Mouse (Mus musculus) liver, embryonic 15.5 days (tissue): ENCODE data around the gene Nudt14. TPM values are rescaled to one million over a fixed set of nuclear protein-coding genes. Genes with fewer than 3 reads are reported as not detected.

Experiments
- ATAC-seq: fragments of 200-750 bp; cut with Nextera tagmentation; 2 replicates; pipeline ENCODE4 v1.8.0; 2017; ENCODE audit warnings: moderate number of reproducible peaks, mild to moderate bottlenecking, moderate library complexity; ENCODE audit not compliant: insufficient read depth
- H3K27ac ChIP-seq: fragments of 300-500 bp; sonication (generic); replicated peaks from 2 replicates; pipeline ENCODE4 v1.5.1; 2015; ENCODE audit warnings: mild to moderate bottlenecking, inconsistent platforms
- H3K27me3 ChIP-seq: fragments of 300-500 bp; sonication (generic); 2 replicates; pipeline ENCODE4 v1.6.1; 2015; ENCODE audit warnings: mild to moderate bottlenecking, inconsistent platforms
- H3K36me3 ChIP-seq: fragments of 300-500 bp; sonication (generic); replicated peaks from 2 replicates; pipeline ENCODE4 v1.6.1; 2015; ENCODE audit warnings: moderate library complexity, mild to moderate bottlenecking, inconsistent platforms
- H3K4me1 ChIP-seq: fragments of 300-500 bp; sonication (generic); replicated peaks from 2 replicates; pipeline ENCODE4 v1.6.1; 2015; ENCODE audit warnings: inconsistent platforms
- H3K4me2 ChIP-seq: fragments of 300-500 bp; sonication (generic); 2 replicates; pipeline ENCODE4 v1.6.1; 2015; ENCODE audit warnings: moderate library complexity, mild to moderate bottlenecking, inconsistent platforms
- H3K4me3 ChIP-seq: fragments of 300-500 bp; sonication (generic); replicated peaks from 2 replicates; pipeline ENCODE4 v1.5.1; 2015; ENCODE audit warnings: mild to moderate bottlenecking, inconsistent platforms
- H3K9ac ChIP-seq: fragments of 300-500 bp; sonication (generic); 2 replicates; pipeline ENCODE4 v1.6.1; 2015; ENCODE audit warnings: moderate library complexity, mild to moderate bottlenecking, inconsistent platforms
- H3K9me3 ChIP-seq: fragments of 300-500 bp; sonication (generic); replicated peaks from 2 replicates; pipeline ENCODE4 v1.6.1; 2016; ENCODE audit warnings: inconsistent platforms
- WGBS: fragments of 180-500 bp; shearing (Covaris S2); methylation state at CpG from one replicate; pipeline ENCODE4 v1.1.7; 2015; ENCODE audit warnings: mixed read lengths; ENCODE audit not compliant: insufficient replicate concordance; 5-methylcytosine and 5-hydroxymethylcytosine counted together
- polyA plus RNA-seq: library from polyadenylated mRNA; unstranded; fragments of >200 nt; fragmentation: Nextera tagmentation; extraction: Ambion mirVana; gene quantifications from 2 replicates; pipeline ENCODE4 v1.2.1, GENCODE M21; 2015

Nudt14 gene
- polyA plus RNA-seq, 1 experiment from 2014 or later = 14.3 TPM

DNA sequence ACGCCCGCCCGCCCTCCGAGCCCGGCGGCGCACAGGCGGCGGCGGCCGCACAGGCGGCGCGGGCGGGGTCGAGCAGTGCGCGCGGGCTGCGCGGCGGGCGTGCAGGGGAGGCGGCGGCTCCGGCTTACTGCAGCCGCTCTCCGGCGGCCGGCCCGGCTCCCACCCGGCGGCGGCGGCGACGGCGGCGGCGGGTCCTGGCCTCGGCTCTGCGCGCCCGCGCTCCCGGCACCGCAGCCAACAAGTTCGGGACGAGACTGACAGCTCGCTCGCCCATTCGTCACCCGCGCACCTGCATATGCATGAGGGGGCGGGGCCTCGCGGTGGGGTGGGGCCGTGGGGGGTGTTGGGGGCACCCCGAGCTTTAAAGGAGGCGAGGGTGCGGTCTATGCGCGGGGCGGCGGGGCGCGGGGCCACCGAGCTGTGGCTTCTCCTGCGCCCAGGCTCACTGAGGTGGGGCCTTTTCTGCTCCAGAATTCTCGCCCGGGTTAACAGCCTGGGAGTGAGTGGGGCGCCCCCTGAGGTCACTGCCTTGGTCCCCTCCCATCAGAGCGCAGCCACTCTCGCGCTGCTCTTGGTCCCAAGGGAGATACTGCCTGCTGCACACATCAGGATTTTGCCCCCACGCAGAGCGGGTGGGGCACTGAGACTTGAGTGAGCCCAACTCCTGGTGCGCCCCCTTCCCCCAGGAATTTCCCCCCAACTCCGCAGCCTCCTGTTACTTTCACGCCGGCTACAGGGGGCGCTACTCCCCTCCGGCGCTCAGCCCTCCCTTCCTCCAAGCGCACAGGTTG, 12.2 kb downstream of the Nudt14 start, which contains the start of gene Jag2:
Gene Jag2, minus strand, starts transcription at position 215 of the 791 bp plus-strand sequence.
- 1% methylated on average over 77 of the region's 85 CpGs for WGBS
- Histone ChIP-seq H3K4me3 (peak within 1 kb of the TSS; percentile 47), H3K27me3 (peaks cover 86% of the 10 kb centered on the region), H3K9ac (no peak within 1 kb of the TSS), H3K4me2 (peak within 1 kb of the TSS; percentile 67), H3K9me3 (no peaks in the 10 kb centered on the region), H3K4me1 (peaks cover 16% of the 10 kb centered on the region), H3K36me3 (no peaks in the 10 kb centered on the region), H3K27ac (no peak within 1 kb of the TSS)
- peak; percentile 32 for ATAC-seq

DNA sequence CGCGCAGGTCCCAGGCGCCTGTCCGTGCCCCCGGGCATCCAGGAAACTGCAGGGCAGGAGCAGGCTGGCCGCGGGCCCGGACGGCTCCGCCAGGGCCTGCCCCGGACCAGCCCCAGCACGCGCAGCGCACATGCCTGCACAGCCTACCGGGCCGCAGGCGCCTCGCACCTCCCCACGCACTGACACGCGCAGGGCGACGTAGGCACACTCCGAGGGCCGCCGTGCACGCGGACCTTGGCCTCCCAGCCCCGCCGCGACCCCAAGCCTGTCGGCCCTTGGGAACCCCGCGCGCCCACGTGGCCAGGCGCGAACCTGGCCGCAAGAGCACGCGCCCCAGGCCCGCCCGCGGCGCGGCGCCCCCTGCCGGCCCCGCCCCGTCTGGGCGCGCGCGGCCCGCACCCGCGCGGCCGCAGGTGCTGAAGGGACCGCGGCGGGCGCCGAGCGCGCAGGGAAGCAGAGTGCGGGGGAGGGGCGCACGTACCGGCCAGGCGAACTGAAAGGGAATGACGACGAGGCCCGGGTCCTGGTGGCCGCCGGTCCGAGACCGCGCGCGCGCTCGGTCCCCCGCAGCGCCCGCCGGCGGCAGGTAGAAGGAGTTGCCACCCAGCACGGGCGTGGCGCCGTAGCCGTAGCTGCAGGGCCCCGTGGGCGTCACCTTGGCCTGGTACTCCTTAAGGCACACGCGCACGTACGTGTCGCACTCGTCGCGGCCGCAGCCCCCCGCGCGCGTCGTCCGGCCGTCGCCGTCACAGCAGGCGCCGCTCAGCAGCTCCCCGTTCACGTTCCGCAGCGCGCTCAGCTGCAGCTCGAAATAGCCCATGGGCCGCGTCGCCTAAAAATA, 13.3 kb downstream of the Nudt14 start:
- no peak overlapping the region for H3K27ac ChIP-seq
- H3K9ac ChIP-seq = no peak overlapping the region
- no peaks in the 10 kb centered on the region for H3K36me3 ChIP-seq
- no peak for ATAC-seq
- H3K4me1 ChIP-seq = peaks cover 16% of the 10 kb centered on the region
- H3K4me2 ChIP-seq = peak overlapping the region; percentile 67
- WGBS = 3% methylated on average over 120 of the region's 124 CpGs
- no peaks in the 10 kb centered on the region for H3K9me3 ChIP-seq
- H3K27me3 ChIP-seq = peaks cover 88% of the 10 kb centered on the region
- H3K4me3 ChIP-seq = peak overlapping the region; percentile 47

DNA sequence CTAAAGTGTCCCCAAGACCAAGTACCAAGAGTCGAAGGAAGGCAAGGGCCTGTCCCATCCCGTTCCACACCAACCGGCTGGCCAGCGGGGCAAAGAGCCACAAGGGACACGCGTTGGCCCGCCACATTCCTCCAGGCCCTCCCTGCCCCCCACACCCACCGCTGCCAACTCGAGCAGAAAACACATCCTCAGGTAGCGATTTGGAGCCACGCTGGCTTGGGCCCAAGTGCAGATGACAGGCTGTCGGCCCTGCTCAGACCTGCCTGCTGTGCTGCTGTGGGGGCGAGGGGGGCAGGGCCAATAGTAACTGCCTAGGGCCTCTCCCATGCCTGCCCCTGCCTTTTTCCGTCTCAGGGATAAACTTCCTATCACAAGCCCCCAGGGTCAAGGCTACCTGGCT, 14.7 kb downstream of the Nudt14 start:
- no peak overlapping the region for H3K9ac ChIP-seq
- peaks cover 76% of the 10 kb centered on the region for H3K27me3 ChIP-seq
- H3K27ac ChIP-seq = no peak overlapping the region
- no peaks in the 10 kb centered on the region for H3K36me3 ChIP-seq
- no peak overlapping the region for H3K4me2 ChIP-seq
- WGBS = 76% methylated on average over 14 of the region's 14 CpGs
- H3K4me1 ChIP-seq = peaks cover 16% of the 10 kb centered on the region
- no peak for ATAC-seq
- no peaks in the 10 kb centered on the region for H3K9me3 ChIP-seq
- H3K4me3 ChIP-seq = no peak overlapping the region

DNA sequence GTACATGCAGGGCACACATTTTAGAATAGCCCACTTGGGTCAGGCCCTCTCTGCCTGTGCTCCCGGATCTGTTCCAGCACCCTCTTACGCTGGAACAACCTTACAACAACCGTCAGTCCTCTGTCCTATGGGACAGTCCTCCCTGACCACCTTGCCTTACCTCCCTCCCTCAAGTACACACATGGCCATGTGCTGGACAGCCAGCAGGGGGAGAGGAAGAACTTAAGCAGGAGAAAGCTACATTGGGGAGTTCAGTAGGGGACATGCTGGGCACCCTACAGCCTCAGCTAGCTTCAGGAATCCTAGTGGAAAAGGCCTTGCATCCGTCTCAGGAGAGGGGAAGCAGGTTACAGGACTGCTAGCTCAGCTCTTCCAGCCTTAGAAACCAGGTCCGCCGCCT, 16.0 kb downstream of the Nudt14 start:
- Histone ChIP-seq H3K9ac (no peak overlapping the region), H3K27ac (no peak overlapping the region), H3K27me3 (peaks cover 63% of the 10 kb centered on the region), H3K9me3 (no peaks in the 10 kb centered on the region), H3K36me3 (no peaks in the 10 kb centered on the region), H3K4me2 (no peak overlapping the region), H3K4me1 (peaks cover 16% of the 10 kb centered on the region), H3K4me3 (no peak overlapping the region)
- 84% methylated on average over 6 of the region's 6 CpGs for WGBS
- no peak for ATAC-seq

DNA sequence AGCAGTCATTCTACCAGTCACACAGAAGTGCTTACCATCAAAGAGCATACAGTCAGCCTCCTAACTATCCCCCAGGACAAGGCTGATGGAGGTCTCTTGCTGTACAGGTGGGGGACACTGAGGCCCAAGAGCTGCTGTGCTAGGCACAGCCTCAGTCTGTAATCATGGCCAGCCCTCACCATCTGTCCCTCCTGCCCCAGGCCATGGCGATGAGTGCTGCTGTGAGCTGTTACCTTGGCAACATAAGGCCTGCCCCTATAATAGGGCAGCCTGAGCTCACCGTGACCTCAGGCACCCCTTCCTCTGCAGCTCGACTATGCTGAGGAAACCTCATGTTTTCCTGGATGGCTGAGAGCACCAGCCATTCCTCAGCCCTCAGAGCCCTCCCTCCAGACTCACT, 19.4 kb downstream of the Nudt14 start:
- Histone ChIP-seq H3K4me3 (no peak overlapping the region), H3K9me3 (no peaks in the 10 kb centered on the region), H3K4me1 (no peaks in the 10 kb centered on the region), H3K36me3 (no peaks in the 10 kb centered on the region), H3K4me2 (no peak overlapping the region), H3K9ac (no peak overlapping the region), H3K27ac (no peak overlapping the region), H3K27me3 (peaks cover 34% of the 10 kb centered on the region)
- 40% methylated on average over 3 of the region's 3 CpGs for WGBS
- no peak for ATAC-seq

DNA sequence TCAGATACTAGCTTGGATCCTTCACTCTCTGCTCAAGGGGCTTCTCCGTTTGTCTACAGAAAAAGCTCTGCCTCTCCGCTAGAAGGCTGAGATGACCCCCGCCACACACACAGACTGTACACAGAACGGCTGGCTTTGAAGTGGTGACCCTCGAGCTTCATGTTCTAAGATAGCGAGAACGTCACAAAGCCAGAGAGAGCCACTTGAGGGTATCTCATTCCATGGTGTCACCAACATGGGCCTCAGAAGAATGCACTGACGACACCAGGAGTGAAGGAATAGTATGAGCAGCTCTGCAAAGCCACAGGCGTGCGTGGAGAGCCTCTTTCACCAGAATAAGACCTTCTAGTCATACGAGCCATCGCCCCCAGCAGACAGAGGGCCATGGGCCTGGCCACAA, 20.4 kb downstream of the Nudt14 start:
- no peaks in the 10 kb centered on the region for H3K36me3 ChIP-seq
- H3K4me2 ChIP-seq = no peak overlapping the region
- peaks cover 24% of the 10 kb centered on the region for H3K27me3 ChIP-seq
- no peaks in the 10 kb centered on the region for H3K4me1 ChIP-seq
- ATAC-seq = no peak
- H3K27ac ChIP-seq = no peak overlapping the region
- WGBS = 75% methylated on average over 12 of the region's 12 CpGs
- no peak overlapping the region for H3K4me3 ChIP-seq
- no peak overlapping the region for H3K9ac ChIP-seq
- H3K9me3 ChIP-seq = no peaks in the 10 kb centered on the region

DNA sequence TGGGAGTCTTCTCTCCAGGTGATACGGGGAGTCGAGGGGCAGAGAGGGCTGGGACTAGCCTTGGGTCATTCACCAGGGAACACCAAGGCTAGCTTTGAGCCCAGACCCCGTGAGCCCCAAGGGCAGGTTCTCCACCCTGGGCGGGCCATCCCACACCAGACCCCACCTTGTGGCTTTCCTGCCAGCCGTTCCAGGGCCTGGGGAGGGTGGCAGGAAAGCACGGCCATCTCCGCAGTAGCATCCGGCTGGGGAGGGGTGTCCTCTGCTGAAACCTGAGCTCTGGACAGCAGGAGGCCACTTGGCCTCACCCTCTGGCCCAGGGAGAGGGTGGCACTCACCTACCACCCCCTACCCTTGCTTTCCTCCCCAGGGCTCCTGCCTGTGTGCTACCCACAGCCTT, 24.0 kb downstream of the Nudt14 start:
- no peak overlapping the region for H3K4me3 ChIP-seq
- no peak overlapping the region for H3K27ac ChIP-seq
- H3K9ac ChIP-seq = no peak overlapping the region
- no peaks in the 10 kb centered on the region for H3K9me3 ChIP-seq
- H3K36me3 ChIP-seq = no peaks in the 10 kb centered on the region
- no peak overlapping the region for H3K4me2 ChIP-seq
- ATAC-seq = no peak
- WGBS = 15% methylated on average over 8 of the region's 8 CpGs
- H3K27me3 ChIP-seq = 0 out of 2 replicates have a peak, but pooled peaks cover 5% of the 10 kb centered on the region
- H3K4me1 ChIP-seq = no peaks in the 10 kb centered on the region

DNA sequence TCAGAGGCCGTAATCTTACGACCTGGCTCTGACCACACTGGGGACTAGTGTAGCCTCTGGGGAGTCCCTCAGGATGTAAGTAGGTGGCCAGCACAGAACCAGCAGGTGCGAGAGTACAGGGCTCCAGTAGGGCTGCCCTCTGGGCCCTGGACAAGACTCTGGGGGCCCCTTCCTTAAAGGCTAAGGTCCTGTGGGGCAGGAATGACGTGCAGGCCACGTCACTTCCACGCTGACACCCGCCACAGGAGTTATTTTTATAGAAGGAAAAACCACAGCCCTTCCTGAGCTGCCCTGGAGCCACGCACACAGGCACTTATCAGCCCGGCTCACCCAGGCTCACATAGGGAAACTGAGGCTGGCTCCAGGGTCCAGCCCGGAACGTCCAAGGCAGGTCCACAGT, 24.4 kb downstream of the Nudt14 start:
- no peaks in the 10 kb centered on the region for H3K4me1 ChIP-seq
- no peak overlapping the region for H3K9ac ChIP-seq
- H3K4me3 ChIP-seq = no peak overlapping the region
- H3K27ac ChIP-seq = no peak overlapping the region
- ATAC-seq = no peak
- H3K4me2 ChIP-seq = no peak overlapping the region
- H3K9me3 ChIP-seq = no peaks in the 10 kb centered on the region
- 22% methylated on average over 11 of the region's 11 CpGs for WGBS
- 0 out of 2 replicates have a peak, but pooled peaks cover 5% of the 10 kb centered on the region for H3K27me3 ChIP-seq
- no peaks in the 10 kb centered on the region for H3K36me3 ChIP-seq

DNA sequence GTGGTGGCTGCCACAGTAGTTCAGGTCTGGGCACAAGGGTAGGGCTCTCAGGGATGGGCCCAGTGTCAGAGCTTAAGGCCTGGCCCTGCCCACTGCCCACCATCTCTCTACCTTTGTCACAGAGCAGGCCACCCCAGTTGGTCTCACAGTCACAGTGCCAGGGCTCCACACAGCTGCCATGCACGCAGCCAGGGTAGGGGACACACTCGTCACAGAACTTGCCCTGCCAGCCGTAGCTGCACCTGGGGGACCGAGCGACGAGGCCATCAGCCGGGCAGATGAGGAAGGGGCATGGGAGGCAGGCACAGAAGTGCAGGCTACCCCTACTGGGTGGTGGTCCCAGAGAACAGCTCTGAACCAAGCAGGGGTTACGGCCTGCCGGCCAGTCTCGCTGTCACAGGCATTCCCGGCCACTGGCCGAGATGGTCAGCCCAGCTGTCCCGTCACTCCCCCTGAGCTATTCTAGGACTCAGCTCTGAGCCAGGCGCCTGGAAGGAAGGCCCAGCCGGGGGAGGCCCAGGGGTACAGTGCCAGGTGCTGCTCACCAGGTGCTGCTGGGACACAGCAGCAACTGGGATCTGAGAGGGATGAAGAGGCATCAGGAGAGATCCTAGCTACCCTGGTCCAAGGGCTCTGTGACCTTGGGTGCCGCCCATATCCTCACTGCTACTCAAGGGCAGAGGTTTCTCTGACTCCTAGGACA, 25.1 kb downstream of the Nudt14 start:
- no peak overlapping the region for H3K9ac ChIP-seq
- ATAC-seq = no peak
- no peak overlapping the region for H3K27ac ChIP-seq
- 71% methylated on average over 16 of the region's 16 CpGs for WGBS
- H3K36me3 ChIP-seq = no peaks in the 10 kb centered on the region
- 0 out of 2 replicates have a peak, but pooled peaks cover 5% of the 10 kb centered on the region for H3K27me3 ChIP-seq
- H3K4me3 ChIP-seq = no peak overlapping the region
- no peaks in the 10 kb centered on the region for H3K9me3 ChIP-seq
- H3K4me1 ChIP-seq = no peaks in the 10 kb centered on the region
- no peak overlapping the region for H3K4me2 ChIP-seq

DNA sequence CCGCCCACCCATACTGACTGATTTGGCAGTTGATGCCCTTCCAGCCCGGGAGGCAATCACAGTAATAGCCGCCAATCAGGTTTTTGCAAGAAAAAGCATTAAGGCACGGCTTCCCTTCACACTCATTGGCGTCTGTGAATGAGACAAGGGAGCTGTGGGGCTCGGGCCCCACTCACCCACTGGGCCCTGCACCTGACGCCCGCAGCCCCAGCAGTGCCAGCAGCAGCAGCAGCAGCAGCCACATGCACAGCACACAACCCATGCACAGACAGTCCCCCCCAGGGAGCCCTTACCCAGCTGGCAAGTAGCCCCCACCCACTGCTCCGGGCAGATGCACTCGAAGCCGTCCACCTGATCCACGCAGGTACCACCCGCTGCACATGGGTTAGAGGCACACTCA, 26.3 kb downstream of the Nudt14 start:
- Histone ChIP-seq H3K27ac (no peak overlapping the region), H3K4me3 (no peak overlapping the region), H3K36me3 (no peaks in the 10 kb centered on the region), H3K27me3 (0 out of 2 replicates have a peak, but pooled peaks cover 5% of the 10 kb centered on the region), H3K4me2 (no peak overlapping the region), H3K9me3 (no peaks in the 10 kb centered on the region), H3K9ac (no peak overlapping the region), H3K4me1 (no peaks in the 10 kb centered on the region)
- ATAC-seq = no peak
- 72% methylated on average over 13 of the region's 13 CpGs for WGBS

DNA sequence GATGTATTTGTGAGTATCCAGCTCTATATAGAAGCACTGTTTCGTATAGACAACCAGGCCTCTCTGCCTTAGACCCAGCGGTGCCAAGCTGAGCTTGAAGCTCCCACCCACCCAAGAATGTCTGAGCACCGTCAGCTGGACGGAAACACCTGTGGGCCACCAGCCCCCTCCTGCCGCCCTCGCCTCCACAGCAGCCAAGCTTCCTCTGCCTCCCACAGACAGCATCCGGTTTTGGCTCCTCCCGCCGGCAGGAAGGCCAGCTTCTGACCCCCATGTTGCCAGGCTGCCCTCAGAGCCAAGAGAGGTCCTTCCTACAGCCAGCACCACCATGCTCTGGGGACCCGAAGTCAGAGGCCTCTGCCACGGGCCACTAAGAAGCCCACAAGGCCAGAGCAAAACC, 27.4 kb downstream of the Nudt14 start:
- no peaks in the 10 kb centered on the region for H3K36me3 ChIP-seq
- 50% methylated on average over 11 of the region's 11 CpGs for WGBS
- H3K4me2 ChIP-seq = no peak overlapping the region
- ATAC-seq = no peak
- H3K9ac ChIP-seq = no peak overlapping the region
- no peaks in the 10 kb centered on the region for H3K9me3 ChIP-seq
- no peak overlapping the region for H3K27ac ChIP-seq
- H3K27me3 ChIP-seq = 0 out of 2 replicates have a peak, but pooled peaks cover 5% of the 10 kb centered on the region
- H3K4me1 ChIP-seq = no peaks in the 10 kb centered on the region
- no peak overlapping the region for H3K4me3 ChIP-seq
